Mouse (Mus musculus) adipose tissue, adult 10 weeks (tissue): ENCODE measurements around the gene Mansc4. TPM values are rescaled to one million over a fixed set of nuclear protein-coding genes. Genes with fewer than 3 reads are reported as not detected.

Source experiments
- polyA plus RNA-seq: library from polyadenylated mRNA; stranded (reverse); fragments of 350-450 nt; fragmentation: Illumina TruSeq; extraction: RNeasy Lipid Tissue Mini Kit (QIAGEN cat#74804); gene quantifications from one replicate; pipeline ENCODE4 v1.2.3, GENCODE M21; 2014; ENCODE audit warnings: low read depth, low replicate concordance

Gene Mansc4
- 2.0 TPM for polyA plus RNA-seq

DNA sequence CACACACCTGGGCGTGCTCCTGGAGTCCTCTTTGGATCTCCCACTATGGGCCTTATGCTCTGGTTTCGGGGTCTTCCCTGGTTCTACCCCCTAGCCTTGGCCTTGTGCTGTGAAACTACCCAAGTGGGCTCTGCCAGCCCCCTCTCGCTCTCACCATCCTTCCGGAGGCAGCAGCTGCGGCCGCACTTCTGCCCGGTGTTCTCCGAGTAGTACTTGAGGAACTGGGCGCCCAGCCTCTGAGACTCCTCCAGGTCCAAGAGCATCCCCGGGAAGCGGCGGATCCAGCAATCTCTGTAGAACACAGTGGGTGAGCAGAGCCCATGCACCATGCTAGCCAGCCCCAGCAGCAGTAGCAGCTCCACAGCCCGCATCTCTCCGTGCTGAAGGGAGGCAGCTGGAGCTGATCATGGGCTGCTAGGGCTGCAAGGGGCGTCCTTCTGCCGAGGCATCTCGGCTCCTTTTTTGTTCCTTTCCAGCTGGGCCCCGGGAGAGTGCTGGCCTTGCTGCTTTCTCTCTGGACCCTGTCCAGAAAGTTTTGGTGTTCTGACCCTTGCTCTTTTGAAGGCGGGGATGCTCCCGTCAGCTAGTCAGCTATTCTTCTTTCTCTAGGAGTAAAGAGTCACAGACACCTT is at the start of gene Mansc4:
Gene Mansc4, minus strand, starts transcription at position 439 of the 632 bp plus-strand sequence.

GRCm38 (mm10) chr6:147091136-147092120 is 4.6 kb upstream of the Mansc4 start, which contains the start of gene Klhl42:
Gene Klhl42, plus strand, starts transcription at chr6:147091379.

GRCm38 (mm10) chr6:147042291-147043290 is 44.2 kb downstream of the Mansc4 start, which contains the start of gene Mrps35:
Gene Mrps35, plus strand, starts transcription at chr6:147042764.

GRCm38 (mm10) chr6:147032303-147032925 is 54.4 kb downstream of the Mansc4 start, which contains the start of gene Rep15:
Gene Rep15, plus strand, starts transcription at chr6:147032584.

Other genes starting within 250 kb of the Mansc4 start
- 3.1 TPM for gene Smco2, start 236.9 kb downstream of the Mansc4 start, polyA plus RNA-seq
- 53.9 TPM for gene Ppfibp1, start 198.5 kb downstream of the Mansc4 start, polyA plus RNA-seq
- gene 1700034J05Rik, start 132.6 kb downstream of the Mansc4 start, polyA plus RNA-seq = 4.5 TPM
- 1.1 TPM for gene Rep15, start 54.4 kb downstream of the Mansc4 start, polyA plus RNA-seq
- 54.4 TPM for gene Mrps35, start 44.3 kb downstream of the Mansc4 start, polyA plus RNA-seq
- gene Klhl42, start 4.3 kb upstream of the Mansc4 start, polyA plus RNA-seq = 9.6 TPM
- gene Pthlh, start 177.2 kb upstream of the Mansc4 start, polyA plus RNA-seq = 0.63 TPM